Mouse (Mus musculus) yolk sac, embryonic 10.5 days (tissue): ENCODE measurements around the gene Duxbl2.
"Not testable (repeated sequence)": the region's sequence is repeated elsewhere in the genome, so short reads cannot be mapped to it uniquely, and the experiment has no call there.

Source experiments
- DNase-seq: peaks from one replicate; pipeline ENCODE4 v3.0.0-alpha.2; 2017; ENCODE audit warnings: low spot score

Duxbl2 gene

DNA sequence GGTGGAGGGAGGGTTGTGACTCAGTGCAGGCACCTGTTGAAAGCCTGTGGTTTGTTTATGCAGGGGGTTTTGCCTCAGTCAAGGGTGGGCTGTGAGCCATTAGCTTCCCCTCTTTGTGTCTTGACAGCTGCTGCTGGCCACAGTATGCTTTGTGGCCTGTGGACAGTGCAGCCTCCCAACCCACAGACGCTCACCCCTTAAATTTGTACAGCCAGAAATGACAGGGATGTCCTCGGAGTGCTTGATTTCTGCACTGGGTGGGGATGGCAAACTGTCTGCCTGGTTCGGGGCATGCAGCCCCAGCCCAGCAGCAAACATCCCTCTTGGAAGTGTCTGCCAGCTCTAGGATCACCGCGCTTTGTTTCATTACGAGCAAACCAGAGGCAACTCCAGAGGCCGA, at the start of gene Duxbl2:
Duxbl2 (plus strand) TSS at position 200 of the 400 bp plus-strand sequence.
- DNase-seq, result not testable (repeated sequence)

DNA sequence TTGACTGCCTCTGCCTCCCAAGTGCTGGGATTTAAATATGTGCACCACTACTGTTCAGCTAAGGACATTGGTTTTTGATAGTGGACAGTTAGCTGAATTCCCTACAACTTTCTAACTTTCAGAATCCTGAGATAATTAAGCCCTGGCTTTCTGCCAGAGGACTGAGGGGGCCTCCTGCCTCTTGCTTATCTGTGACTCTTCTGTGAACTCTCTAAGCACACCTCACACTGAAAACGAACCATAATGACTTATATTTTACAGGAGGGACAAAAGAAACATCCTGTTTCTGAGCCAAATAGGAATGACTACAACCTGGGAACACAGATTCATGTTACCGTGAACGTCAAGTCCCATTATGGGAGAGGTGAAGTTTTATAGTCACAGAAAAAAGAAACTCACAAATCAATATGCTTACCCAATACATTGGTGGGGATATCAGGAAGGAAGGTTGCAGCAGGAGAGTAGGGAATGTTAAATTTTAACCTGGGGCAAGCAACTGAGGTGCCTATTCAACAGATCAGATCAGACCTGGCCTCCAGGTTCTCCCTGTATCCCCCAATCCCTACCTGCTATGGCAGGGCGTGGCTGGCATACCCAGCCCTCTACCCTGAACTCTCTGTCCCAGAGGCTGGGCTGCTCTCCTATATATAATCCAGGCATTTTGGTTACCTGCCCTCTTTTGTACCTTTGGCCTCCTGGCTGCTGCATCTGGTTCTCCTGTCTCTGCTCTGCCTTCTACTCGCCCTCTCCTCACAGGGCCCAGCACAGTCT, 41.3 kb upstream of the Duxbl2 start:
- DNase-seq, result not testable (repeated sequence)

DNA sequence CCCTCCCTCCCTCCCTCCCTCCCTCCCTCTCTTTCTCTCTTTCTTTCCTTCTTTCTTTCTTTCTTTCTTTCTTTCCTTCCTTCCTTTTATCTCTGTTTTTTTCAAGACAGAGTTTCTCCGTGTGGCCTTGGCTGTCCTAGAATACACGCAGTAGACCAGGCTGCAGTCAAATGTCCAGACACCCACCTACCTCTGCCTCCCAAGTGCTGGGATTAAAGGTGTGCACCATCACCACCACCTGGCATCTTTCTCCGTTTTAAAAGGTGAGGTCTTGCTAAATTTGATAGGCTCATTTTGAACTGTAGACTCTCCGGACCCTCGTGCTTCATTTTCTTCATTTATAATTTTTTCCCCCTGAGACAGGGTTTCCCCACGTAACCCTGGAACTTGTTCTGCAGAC, 36.9 kb upstream of the Duxbl2 start, which contains the start of gene Cphx2:
Cphx2 (plus strand) TSS at position 301 of the 400 bp plus-strand sequence.
- not testable (repeated sequence) for DNase-seq

DNA sequence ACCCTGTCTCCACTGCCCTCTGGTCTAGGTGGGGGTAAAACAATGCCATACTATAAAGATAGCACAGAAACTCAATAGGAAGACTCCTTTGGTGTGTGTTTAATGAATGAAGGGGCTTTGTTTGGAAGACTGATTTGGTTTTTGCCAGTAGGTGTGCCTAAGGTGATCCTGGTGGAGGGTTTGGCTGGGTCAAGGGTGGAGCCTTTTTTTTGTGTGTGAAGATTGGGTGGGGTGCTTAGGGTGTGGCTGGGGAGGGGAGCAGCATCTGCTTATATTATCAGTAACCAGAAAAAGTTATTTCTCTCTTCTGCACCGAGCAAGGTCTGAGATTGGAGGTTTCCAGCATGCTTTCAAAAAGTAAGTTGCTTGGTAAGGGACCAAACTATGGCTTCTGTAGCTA, 36.2 kb upstream of the Duxbl2 start, which contains the start of gene Cphx3:
Cphx3 (plus strand) TSS at position 301 of the 400 bp plus-strand sequence.
- not testable (repeated sequence) for DNase-seq

DNA sequence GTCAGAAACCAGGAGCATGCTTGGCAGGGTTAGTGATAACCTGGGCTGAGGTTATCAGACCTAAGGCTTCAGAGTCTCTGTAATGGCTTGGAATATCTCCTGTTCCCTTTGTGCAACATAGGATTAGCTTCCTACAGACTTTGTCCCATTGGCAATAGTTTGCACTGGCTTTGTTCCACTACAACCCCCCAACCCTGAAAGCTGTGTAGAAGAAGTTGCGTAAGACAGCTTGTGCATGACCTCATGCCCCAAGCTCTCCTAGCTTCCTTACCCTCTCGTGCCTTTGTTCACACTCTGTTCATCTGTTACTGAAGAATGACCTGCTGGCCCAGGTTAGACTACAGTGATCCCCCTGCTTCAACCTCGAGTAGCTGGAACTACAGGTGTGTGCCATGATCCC, 20.5 kb upstream of the Duxbl2 start:
- DNase-seq, result not testable (repeated sequence)

DNA sequence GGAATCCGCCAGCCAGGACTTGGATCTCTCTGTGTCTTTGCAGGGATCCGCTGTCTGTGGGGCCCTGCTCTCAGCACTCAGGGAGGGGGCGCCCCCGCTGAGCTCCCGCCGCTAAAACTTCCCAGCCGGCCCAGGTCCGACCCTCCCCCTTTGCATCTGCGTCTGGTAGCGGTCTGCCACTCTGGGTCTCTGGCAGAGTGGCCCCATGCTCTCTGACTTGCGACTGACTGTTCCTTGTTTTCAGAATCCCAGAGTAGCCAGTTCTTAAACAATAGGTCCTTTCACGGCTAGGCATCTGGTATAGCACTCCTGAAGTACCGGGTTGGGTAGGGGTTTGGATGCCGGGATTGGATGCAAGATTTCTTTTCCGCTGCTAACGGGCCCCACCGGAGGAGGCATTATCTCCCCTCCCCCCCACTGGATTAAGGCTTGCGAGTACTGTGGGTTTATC, 426 bp downstream of the Duxbl2 start:
- not testable (repeated sequence) for DNase-seq

DNA sequence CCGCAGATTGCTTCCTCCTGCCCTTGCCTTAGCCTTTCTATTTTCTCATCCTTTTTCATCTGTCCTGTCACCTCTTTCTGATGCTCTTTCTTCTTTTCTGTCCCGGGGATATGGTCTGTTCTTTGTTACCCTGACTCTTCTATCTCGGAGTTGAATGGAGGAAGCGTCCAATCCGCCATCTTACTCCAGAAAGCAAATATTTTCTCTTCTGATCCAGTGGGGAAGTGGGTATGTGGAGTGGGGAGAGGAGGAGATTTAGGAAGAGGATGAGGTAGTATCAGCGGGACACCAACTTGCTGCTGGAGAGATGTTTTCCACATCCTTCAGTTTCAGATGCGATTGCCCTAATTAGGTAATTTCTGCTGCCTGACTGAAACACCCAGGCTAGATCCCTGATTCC, 946 bp downstream of the Duxbl2 start:
- DNase-seq, result not testable (repeated sequence)

DNA sequence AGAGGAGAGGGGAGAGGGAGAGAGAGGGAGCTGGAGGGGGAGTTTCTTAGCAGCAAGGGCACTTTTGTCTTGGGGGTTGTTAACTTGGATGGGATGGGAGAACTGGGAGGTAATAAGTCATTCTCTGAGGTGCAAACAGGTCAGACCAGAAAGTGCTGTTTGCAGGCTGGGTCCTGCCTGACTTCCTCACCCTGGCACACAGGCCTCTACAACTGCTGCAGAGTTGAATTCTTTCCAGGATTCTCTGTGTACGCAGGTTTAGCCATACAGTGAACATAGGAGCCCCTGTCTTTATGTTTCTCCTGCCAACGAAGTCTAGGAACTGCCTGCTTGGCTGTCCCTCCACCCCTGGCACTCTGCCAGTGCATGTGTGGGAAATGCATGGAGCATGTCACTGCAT, 28.9 kb downstream of the Duxbl2 start:
- DNase-seq, result not testable (repeated sequence)

DNA sequence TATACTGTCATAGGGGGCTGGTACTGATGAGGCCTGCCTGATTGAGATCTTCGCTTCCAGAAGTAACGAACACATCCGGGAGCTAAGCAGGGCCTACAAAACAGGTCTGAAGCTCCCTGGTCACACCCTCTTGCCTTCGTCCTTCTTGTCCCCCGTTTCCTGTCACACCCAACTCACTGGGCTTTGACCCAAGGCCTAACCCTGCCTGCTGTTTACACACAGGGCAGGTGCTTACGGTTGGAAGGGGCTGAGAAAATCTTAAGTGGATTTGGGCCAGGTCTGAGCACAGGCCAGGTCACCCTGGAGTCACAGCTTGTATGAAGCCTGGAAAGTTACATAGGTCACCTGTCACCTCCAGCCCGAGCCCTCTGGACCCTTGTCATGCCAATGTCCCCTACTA, 37.9 kb downstream of the Duxbl2 start:
- not testable (repeated sequence) for DNase-seq

DNA sequence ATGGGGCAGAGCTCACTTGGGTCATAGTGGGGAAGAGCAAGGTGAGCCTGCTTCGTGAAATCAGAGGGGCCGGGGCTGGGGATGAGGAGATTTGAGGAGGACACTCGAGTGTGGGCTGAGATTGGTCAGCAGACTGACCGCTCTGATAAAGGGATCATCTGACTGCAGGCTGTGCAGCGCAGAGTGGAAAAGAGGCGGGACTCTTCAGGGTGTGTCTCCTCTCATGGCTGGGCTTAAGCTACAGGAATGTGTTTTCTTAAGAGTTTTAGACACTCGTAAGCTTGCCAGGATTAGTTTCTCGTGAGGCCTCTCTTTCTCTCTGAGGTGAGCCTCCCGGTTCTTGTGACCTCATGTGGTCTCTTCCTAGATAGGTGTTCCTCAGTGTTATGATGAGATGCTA, 43.0 kb downstream of the Duxbl2 start:
- DNase-seq, result not testable (repeated sequence)

DNA sequence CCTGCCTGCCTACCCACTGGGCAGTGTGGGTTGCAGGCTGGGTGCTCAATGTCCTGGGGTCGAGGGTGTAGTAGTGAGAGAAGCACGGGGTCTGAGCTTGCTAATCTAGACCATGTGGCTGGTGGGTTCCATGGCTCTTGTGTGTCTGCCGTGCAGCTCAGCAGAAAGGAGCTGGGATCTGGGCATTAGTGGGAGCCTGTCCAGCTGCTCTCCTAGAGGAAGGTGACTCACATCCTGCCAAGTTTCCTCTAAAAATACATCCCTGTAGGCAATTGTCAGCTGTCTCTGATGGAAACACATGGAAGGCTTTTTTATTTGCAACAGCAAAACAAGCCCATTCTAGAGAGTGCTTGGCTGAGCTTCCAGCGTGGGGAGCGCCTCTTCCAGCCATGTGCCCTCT, 44.3 kb downstream of the Duxbl2 start:
- DNase-seq, result not testable (repeated sequence)

DNA sequence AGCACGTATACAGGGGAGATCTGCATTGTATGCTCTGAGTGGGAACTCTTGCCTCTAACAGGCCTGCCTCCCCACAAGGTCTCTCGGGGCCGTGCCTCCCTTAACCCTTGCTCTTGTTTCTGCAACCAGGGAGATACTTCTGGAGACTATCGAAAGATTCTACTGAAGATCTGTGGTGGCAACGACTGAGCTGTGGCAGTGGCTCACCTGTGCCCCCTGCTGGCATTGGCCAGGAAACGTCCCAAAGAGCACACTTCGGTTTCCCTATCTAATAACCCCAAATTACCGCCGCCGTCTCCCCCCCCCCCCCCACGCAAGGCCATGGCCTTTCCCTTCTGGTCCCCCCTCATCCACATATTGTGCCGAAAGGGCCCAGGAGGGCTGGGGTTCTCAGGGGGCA, 47.1 kb downstream of the Duxbl2 start:
- DNase-seq, result not testable (repeated sequence)

DNA sequence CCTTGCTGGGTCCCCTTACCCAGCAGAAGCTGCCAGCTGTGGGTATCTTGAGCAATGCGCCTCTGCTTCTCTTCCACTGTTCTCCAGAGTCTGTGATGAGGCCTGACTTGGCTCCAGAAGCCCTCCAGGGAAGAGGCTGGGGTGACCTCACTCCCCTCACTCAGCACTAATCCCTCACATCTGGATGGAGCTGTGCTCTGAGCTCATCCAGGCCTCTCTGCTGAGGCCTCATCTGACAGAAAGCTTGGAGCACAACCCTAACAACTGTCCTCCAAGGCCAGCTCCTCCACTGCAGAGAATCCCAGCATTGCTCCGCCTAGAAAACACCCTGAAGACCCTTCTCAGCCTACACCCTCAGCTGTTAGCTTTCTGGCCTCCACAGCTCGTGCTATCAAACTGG, 55.8 kb downstream of the Duxbl2 start:
- not testable (repeated sequence) for DNase-seq

DNA sequence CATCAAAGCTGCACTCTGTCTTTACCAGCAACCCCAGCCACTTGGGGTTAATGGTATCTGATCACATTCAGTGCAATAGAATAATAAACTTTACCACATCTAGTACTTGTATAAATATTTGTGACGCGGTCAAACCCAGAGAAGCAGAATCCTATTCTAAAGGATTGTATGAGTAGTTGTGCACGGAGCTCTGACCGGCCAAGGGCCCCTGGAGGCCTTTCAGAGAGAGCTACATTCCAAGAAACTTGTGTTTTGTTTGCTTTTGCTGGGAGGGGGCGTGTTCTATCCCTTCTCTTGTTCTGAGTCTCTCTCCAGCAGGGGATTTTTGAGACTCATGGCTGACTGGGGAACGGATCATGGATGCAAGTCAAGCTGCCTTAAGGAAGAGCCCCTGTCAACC, 56.9 kb downstream of the Duxbl2 start:
- not testable (repeated sequence) for DNase-seq
